In genomic region chr2:142813033-142813432, GRCm38 (mm10) we compare ENCODE assay signal across 8 mouse cellular contexts.
DNase-seq lines count a peak whose midpoint lies in the region; TF ChIP-seq lines count a peak whose summit lies in the region.

No protein-coding gene starts in this region.

- H3K27me3 ChIP-seq in cerebellum, adult 2 months (ENCODE audit: control insufficient read depth, insufficient read depth, low read length) = no peaks in the 10 kb centered on the region
- no peaks in the 10 kb centered on the region for H3K27me3 ChIP-seq in kidney, adult 2 months (replicated peaks; ENCODE audit: control insufficient read depth, insufficient read depth, low read length)
- no peaks in the 10 kb centered on the region for H3K27me3 ChIP-seq in limb, embryonic 10.5 days (ENCODE audit: low read depth, poor library complexity, severe bottlenecking)

- no peaks in the 10 kb centered on the region for H3K4me1 ChIP-seq in cerebellum, adult 2 months (ENCODE audit: control insufficient read depth, insufficient read depth, low read length)
- H3K4me1 ChIP-seq in kidney, adult 2 months (ENCODE audit: control insufficient read depth, insufficient read depth, low read length) = no peaks in the 10 kb centered on the region; the same call in 1 of the 2 replicates
- H3K4me1 ChIP-seq in limb, embryonic 10.5 days = no peaks in the 10 kb centered on the region

- intact Hi-C loops in heart, postnatal 25 days (cut with DNase I) = no loop called here

- TF ChIP-seq CTCF in cerebellum, adult 2 months (IDR thresholded peaks at IDR 0.05; ENCODE audit: borderline replicate concordance, insufficient read depth, low read depth, low read length) = peak; percentile 52; the same call in 1 of the 2 replicates
- TF ChIP-seq CTCF in kidney, adult 2 months (conservative IDR thresholded peaks at IDR 0.05; ENCODE audit: insufficient read depth, insufficient read length, low read depth, low read length) = peak; percentile 20; the same call in 1 of the 2 replicates

- 42% methylated on average over 2 of the region's 2 CpGs for WGBS in cerebellum, adult 2 months
- WGBS in kidney, adult 2 months = 46% methylated on average over 2 of the region's 2 CpGs
- WGBS in limb, embryonic 10.5 days = 49% methylated on average over 2 of the region's 2 CpGs

- peak; percentile 57 for DNase-seq in heart, adult 8-10 months (ENCODE audit: low spot score)
- DNase-seq in heart, postnatal 25 days (ENCODE audit: low spot score) = no peak
- DNase-seq in cerebellum, adult 2 months = peak; percentile 19 to 67
- DNase-seq in frontal cortex, adult 2 months (ENCODE audit: extremely low spot score in 1 of 2, low spot score in 1 of 2) = peak; percentile 42 to 79
- peak; percentile 65 for DNase-seq in kidney, adult 2 months
- DNase-seq in limb, embryonic 10.5 days (ENCODE audit: low spot score) = peak; percentile 41
- DNase-seq in naive thymus-derived CD4-positive, alpha-beta T cell, adult 2 months (ENCODE audit: low read depth) = peak; percentile 28
- no peak for DNase-seq in urinary bladder, postnatal 36 days (ENCODE audit: low spot score in 2 of 2)

- H3K4me3 ChIP-seq in cerebellum, adult 2 months (replicated peaks; ENCODE audit: insufficient read depth, low read depth, low read length) = no peak overlapping the region
- no peak overlapping the region for H3K4me3 ChIP-seq in kidney, adult 2 months (ENCODE audit: insufficient read depth, low read depth, low read length)
- H3K4me3 ChIP-seq in limb, embryonic 10.5 days = no peak overlapping the region

- H3K36me3 ChIP-seq in kidney, adult 2 months (ENCODE audit: control insufficient read depth, insufficient read depth, low read length) = no peaks in the 10 kb centered on the region
- no peaks in the 10 kb centered on the region for H3K36me3 ChIP-seq in limb, embryonic 10.5 days

- H3K27ac ChIP-seq in cerebellum, adult 2 months (ENCODE audit: insufficient read depth, low read length) = no peak overlapping the region
- no peak overlapping the region for H3K27ac ChIP-seq in kidney, adult 2 months (ENCODE audit: insufficient read depth, low read depth, low read length)
- H3K27ac ChIP-seq in limb, embryonic 10.5 days = no peak overlapping the region

- no peaks in the 10 kb centered on the region for H3K9me3 ChIP-seq in limb, embryonic 10.5 days (replicated peaks)

- TF ChIP-seq POLR2A in cerebellum, adult 2 months (IDR thresholded peaks at IDR 0.05; ENCODE audit: borderline replicate concordance, insufficient read depth, low read length) = no peak
- no peak for TF ChIP-seq POLR2A in kidney, adult 2 months (IDR thresholded peaks at IDR 0.05; ENCODE audit: low read depth, low read length)

Comparison
In these comparisons a context has a peak if more than half of its experiments do, and no peak if none do; other contexts are left out.
1. DNase-seq: peak in heart, adult 8-10 months (single experiment), cerebellum, adult 2 months (2 of 2), frontal cortex, adult 2 months (2 of 2), kidney, adult 2 months (single experiment), limb, embryonic 10.5 days (single experiment) and naive thymus-derived CD4-positive, alpha-beta T cell, adult 2 months (single experiment); none in heart, postnatal 25 days (single experiment) and urinary bladder, postnatal 36 days (0 of 2).